Mouse (Mus musculus): ENCODE data around the gene Ccdc148. TPM values are rescaled to one million over a fixed set of nuclear protein-coding genes. Genes with fewer than 3 reads are reported as not detected.

Gene Ccdc148
- total RNA-seq, 2 experiments from 2014 or later: 0.37 to 0.70 TPM

GRCm38 (mm10) chr2:59053461-59054039, 106.9 kb downstream of the Ccdc148 start:
- no peak for DNase-seq (ENCODE audit: low spot score in 2 of 2)

- no peak for DNase-seq (ENCODE audit: low spot score in 2 of 2)
Measured at GRCm38 (mm10) chr2:59050245-59050824, 110.1 kb downstream of the Ccdc148 start.

- no peak for DNase-seq (ENCODE audit: low spot score in 2 of 2)
Measured at GRCm38 (mm10) chr2:59049686-59050085, 110.8 kb downstream of the Ccdc148 start.

- no peak for DNase-seq (ENCODE audit: low spot score in 2 of 2)
Measured at GRCm38 (mm10) chr2:59048775-59049451, 111.6 kb downstream of the Ccdc148 start.

GRCm38 (mm10) chr2:59043313-59044032, 117.0 kb downstream of the Ccdc148 start:
- DNase-seq (ENCODE audit: low spot score in 2 of 2): no peak

GRCm38 (mm10) chr2:59042616-59043015, 117.9 kb downstream of the Ccdc148 start:
- DNase-seq (ENCODE audit: low spot score in 2 of 2): no peak

GRCm38 (mm10) chr2:59036433-59036832, 124.0 kb downstream of the Ccdc148 start:
- no peak for DNase-seq (ENCODE audit: low spot score in 2 of 2)

- DNase-seq (ENCODE audit: low spot score in 2 of 2): no peak
Measured at GRCm38 (mm10) chr2:59035206-59035605, 125.3 kb downstream of the Ccdc148 start.

GRCm38 (mm10) chr2:59034281-59034680, 126.2 kb downstream of the Ccdc148 start:
- DNase-seq (ENCODE audit: low spot score in 2 of 2): no peak

GRCm38 (mm10) chr2:59024558-59024957, 135.9 kb downstream of the Ccdc148 start:
- DNase-seq (ENCODE audit: low spot score in 2 of 2): no peak

GRCm38 (mm10) chr2:59007356-59007755, 153.1 kb downstream of the Ccdc148 start:
- DNase-seq (ENCODE audit: low spot score in 2 of 2): no peak

- DNase-seq (ENCODE audit: low spot score in 2 of 2): no peak
Measured at GRCm38 (mm10) chr2:59006567-59007340, 153.7 kb downstream of the Ccdc148 start.

GRCm38 (mm10) chr2:58997151-58997550, 163.3 kb downstream of the Ccdc148 start:
- DNase-seq (ENCODE audit: low spot score in 2 of 2): no peak

- no peak for DNase-seq (ENCODE audit: low spot score in 2 of 2)
Measured at GRCm38 (mm10) chr2:58992431-58993191, 167.9 kb downstream of the Ccdc148 start.

- DNase-seq (ENCODE audit: low spot score in 2 of 2): no peak
Measured at GRCm38 (mm10) chr2:58978095-58978494, 182.4 kb downstream of the Ccdc148 start.

- no peak for DNase-seq (ENCODE audit: low spot score in 2 of 2)
Measured at GRCm38 (mm10) chr2:58971507-58972275, 188.8 kb downstream of the Ccdc148 start.

GRCm38 (mm10) chr2:58956770-58957300, 203.6 kb downstream of the Ccdc148 start:
- DNase-seq (ENCODE audit: low spot score in 2 of 2): no peak

GRCm38 (mm10) chr2:58956351-58956750, 204.1 kb downstream of the Ccdc148 start:
- DNase-seq (ENCODE audit: low spot score in 2 of 2): no peak

GRCm38 (mm10) chr2:58952101-58952500, 208.4 kb downstream of the Ccdc148 start:
- DNase-seq (ENCODE audit: low spot score in 2 of 2): no peak
